Mouse (Mus musculus) midbrain, postnatal 0 days (tissue): ENCODE results near the gene Ifna16. TPM values are rescaled to one million over a fixed set of nuclear protein-coding genes. Genes with fewer than 3 reads are reported as not detected.

Source experiments
- ATAC-seq: fragments of 200-750 bp; cut with Nextera tagmentation; 2 replicates; pipeline ENCODE4 v1.8.0; 2017; ENCODE audit warnings: moderate number of reproducible peaks, mild to moderate bottlenecking, moderate TSS enrichment, moderate library complexity; ENCODE audit not compliant: low FRiP score
- DNase-seq: peaks from one replicate; pipeline ENCODE4 v3.0.0-alpha.2; 2015; ENCODE audit warnings: low spot score
- H3K27ac ChIP-seq: fragments of 300-500 bp; sonication (generic); 2 replicates; pipeline ENCODE4 v1.5.1; 2014; ENCODE audit warnings: low read depth, mild to moderate bottlenecking, low read length, mixed read lengths
- H3K27me3 ChIP-seq: fragments of 300-500 bp; sonication (generic); 2 replicates; pipeline ENCODE4 v1.6.1; 2014; ENCODE audit warnings: low read length, control low read depth, mixed read lengths; ENCODE audit not compliant: insufficient read depth
- H3K36me3 ChIP-seq: fragments of 300-500 bp; sonication (generic); 2 replicates; pipeline ENCODE4 v1.6.1; 2014; ENCODE audit warnings: low read length, control low read depth, mixed read lengths; ENCODE audit not compliant: insufficient read depth
- H3K4me1 ChIP-seq: fragments of 300-500 bp; sonication (generic); 2 replicates; pipeline ENCODE4 v1.6.1; 2014; ENCODE audit warnings: mild to moderate bottlenecking, control low read depth, antibody characterized with exemption, low read length, mixed read lengths; ENCODE audit not compliant: insufficient read depth
- H3K4me2 ChIP-seq: fragments of 300-500 bp; sonication (generic); 2 replicates; pipeline ENCODE4 v1.6.1; 2014; ENCODE audit warnings: low read depth, mild to moderate bottlenecking, low read length, mixed read lengths; ENCODE audit not compliant: poor library complexity, severe bottlenecking
- H3K4me3 ChIP-seq: fragments of 300-500 bp; sonication (generic); 2 replicates; pipeline ENCODE4 v1.5.1; 2014; ENCODE audit warnings: low read depth, mild to moderate bottlenecking, low read length, moderate library complexity
- H3K9ac ChIP-seq: fragments of 300-500 bp; sonication (generic); replicated peaks from 2 replicates; pipeline ENCODE4 v1.6.1; 2014; ENCODE audit warnings: mild to moderate bottlenecking, low read length, moderate library complexity, mixed read lengths; ENCODE audit not compliant: poor library complexity, severe bottlenecking
- H3K9me3 ChIP-seq: fragments of 300-500 bp; sonication (generic); 2 replicates; pipeline ENCODE4 v1.6.1; 2016; ENCODE audit warnings: low read length, control low read depth
- CTCF ChIP-seq: IDR thresholded peaks from 2 replicates; pipeline ENCODE4 v1.5.1; 2016; ENCODE audit warnings: antibody characterized with exemption, mild to moderate bottlenecking
- WGBS: fragments of 180-500 bp; shearing (Covaris S2); extraction: QIAGEN DNeasy Blood & Tissue Kit; methylation state at CpG from one replicate; pipeline ENCODE4 v1.1.7; 2014; 5-methylcytosine and 5-hydroxymethylcytosine counted together
- polyA plus RNA-seq: library from polyadenylated mRNA; unstranded; fragments of >200 nt; fragmentation: Nextera tagmentation; extraction: Ambion mirVana; gene quantifications from 2 replicates; pipeline ENCODE4 v1.2.1, GENCODE M21; 2015
- total RNA-seq: library from RNA; depleted of rRNA; stranded (reverse); fragments of >200 nt; gene quantifications from 2 replicates; pipeline ENCODE4 v1.2.3, GENCODE M21; 2014

Ifna16 gene
- total and polyA plus RNA-seq, 2 experiments from 2014 or later: not detected

DNA sequence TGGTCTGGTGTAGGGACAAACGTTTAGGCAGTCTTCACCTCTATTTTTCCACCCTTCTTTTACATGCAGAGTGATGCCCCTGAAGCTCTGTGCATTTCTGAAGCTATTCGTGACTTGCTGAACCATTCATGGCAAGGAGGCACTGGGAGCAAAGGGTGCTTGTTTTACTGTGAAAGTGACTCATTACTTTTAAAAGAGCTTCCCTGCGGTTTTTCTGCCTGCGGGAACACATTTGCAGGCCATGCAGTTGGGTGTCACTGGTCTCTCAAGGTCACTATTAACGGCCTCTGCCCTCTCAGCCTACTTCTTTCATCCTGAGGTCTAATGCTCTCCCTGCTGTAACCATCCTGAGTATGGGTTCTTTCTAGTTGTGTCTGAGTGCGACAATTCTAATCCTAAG, 20.4 kb upstream of the Ifna16 start:
- 71% methylated on average over 6 of the region's 6 CpGs for WGBS
- H3K27ac ChIP-seq: no peak overlapping the region
- no peaks in the 10 kb centered on the region for H3K9me3 ChIP-seq
- H3K27me3 ChIP-seq: 0 out of 2 replicates have a peak, but pooled peaks cover 3% of the 10 kb centered on the region
- H3K4me3 ChIP-seq: no peak overlapping the region
- no peak overlapping the region for H3K9ac ChIP-seq
- H3K4me2 ChIP-seq: no peak overlapping the region
- TF ChIP-seq CTCF: no peak
- no peak for DNase-seq
- H3K4me1 ChIP-seq: no peaks in the 10 kb centered on the region
- no peaks in the 10 kb centered on the region for H3K36me3 ChIP-seq
- ATAC-seq: no peak

DNA sequence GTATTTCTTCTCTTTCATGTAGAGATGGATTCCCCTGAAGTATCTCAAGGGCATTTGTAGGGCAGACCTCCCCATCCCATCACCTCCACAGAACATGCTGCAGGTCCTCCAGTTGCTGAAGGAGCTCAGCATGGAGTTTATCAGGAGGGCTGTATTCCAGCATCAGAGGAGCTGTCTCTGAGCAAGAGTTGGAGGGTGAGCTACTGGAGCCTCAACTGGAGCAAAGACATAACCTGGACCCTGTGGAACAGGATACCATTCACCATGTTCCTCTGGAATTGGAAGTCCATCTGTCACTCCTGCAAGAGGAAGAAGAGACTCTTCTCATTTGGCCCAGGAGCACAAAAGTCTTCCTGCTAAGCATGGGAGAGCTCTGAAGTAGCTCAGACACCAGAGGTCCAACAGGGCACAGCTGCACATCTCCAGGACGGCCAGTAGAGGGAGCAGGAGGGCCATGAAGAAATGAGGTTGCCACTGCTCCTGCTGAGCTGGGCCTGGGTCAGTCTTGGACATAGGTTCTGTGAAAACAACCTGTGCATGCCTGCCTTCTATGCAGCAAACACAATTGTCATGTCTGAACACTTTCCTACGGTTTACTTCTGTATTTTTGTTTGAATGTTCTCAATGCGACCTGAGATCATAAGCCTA, 19.6 kb upstream of the Ifna16 start:
- Histone ChIP-seq H3K4me3 (no peak overlapping the region), H3K9me3 (no peaks in the 10 kb centered on the region), H3K36me3 (no peaks in the 10 kb centered on the region), H3K9ac (no peak overlapping the region), H3K27me3 (0 out of 2 replicates have a peak, but pooled peaks cover 3% of the 10 kb centered on the region), H3K27ac (no peak overlapping the region), H3K4me2 (no peak overlapping the region), H3K4me1 (no peaks in the 10 kb centered on the region)
- WGBS: 23% methylated on average over 3 of the region's 3 CpGs
- ATAC-seq: 0 out of 2 replicates have a peak, but pooled peaks have one; percentile 63
- peak; percentile 97 for TF ChIP-seq CTCF
- peak; percentile 78 for DNase-seq

DNA sequence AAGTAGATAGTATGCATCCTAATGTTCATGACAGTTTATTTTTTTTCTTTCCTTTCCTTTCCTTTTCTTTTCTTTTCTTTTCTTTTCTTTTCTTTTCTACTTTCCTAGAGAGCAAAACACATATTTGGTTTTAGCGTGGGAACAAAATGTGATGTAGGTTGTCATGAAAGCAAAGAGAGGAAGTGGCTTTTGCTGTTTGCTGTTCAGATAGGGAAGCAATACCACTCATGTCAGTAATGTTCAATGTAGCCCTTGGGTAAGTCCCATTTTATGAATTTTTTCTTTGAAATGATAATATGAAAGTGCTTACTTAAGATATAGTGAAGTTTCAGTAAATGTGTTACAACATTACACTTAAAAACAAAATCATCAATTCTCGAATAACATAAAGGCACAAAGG, 16.7 kb upstream of the Ifna16 start:
- Histone ChIP-seq H3K4me1 (no peaks in the 10 kb centered on the region), H3K36me3 (no peaks in the 10 kb centered on the region), H3K27ac (no peak overlapping the region), H3K9me3 (no peaks in the 10 kb centered on the region), H3K4me2 (no peak overlapping the region), H3K9ac (no peak overlapping the region), H3K27me3 (0 out of 2 replicates have a peak, but pooled peaks cover 3% of the 10 kb centered on the region), H3K4me3 (no peak overlapping the region)
- WGBS: 85% methylated on average over 2 of the region's 2 CpGs
- no peak for DNase-seq
- TF ChIP-seq CTCF: no peak
- ATAC-seq: no peak

DNA sequence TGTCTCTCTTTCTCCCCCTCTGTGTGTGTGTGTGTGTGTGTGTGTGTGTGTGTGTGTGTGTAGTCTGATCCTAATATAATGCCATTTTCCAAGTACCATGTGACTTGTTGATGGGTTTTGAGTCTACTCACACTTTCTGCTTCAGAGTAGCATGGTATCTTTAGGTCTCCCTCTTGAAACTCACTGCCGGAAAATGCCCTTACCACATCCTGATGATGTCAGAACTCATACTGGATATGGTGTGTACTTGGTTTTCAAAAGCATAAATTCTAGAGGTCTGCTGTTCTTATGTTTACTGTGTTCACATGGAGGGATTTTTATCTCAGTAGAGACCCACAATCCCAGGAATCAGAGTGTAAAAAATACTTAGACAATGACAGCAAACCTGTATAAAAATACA, 15.8 kb upstream of the Ifna16 start:
- no peak overlapping the region for H3K9ac ChIP-seq
- no peak overlapping the region for H3K27ac ChIP-seq
- H3K36me3 ChIP-seq: no peaks in the 10 kb centered on the region
- H3K4me2 ChIP-seq: no peak overlapping the region
- no peaks in the 10 kb centered on the region for H3K4me1 ChIP-seq
- H3K4me3 ChIP-seq: no peak overlapping the region
- ATAC-seq: no peak
- 0 out of 2 replicates have a peak, but pooled peaks cover 3% of the 10 kb centered on the region for H3K27me3 ChIP-seq
- no peaks in the 10 kb centered on the region for H3K9me3 ChIP-seq
- DNase-seq: no peak
- 94% methylated on average over 1 of the region's 1 CpGs for WGBS
- no peak for TF ChIP-seq CTCF

DNA sequence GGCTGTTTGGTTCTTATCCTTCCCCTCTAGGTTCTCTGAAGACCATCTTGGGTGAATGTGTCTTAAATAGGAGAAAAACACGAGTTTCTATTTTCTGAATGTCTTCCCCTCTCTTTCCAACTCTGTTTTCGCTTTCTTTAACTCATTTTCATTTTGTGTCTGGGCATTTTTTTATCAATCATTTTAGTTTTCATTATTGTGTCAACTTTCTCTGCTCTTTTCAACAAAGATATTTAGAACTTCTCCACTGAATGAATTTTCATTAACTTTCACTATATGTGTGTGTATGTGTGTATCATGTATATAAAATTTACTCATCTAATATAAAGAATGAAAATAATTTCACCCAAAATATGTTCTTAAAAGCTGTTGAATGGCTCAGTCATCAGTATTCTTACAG, 14.5 kb upstream of the Ifna16 start, which contains the start of gene Ifnab:
Gene Ifnab, minus strand, starts transcription at position 101 of the 400 bp plus-strand sequence.
- no peak for ATAC-seq
- H3K4me1 ChIP-seq: no peaks in the 10 kb centered on the region
- no peaks in the 10 kb centered on the region for H3K36me3 ChIP-seq
- H3K4me3 ChIP-seq: no peak within 1 kb of the TSS
- no peak within 1 kb of the TSS for H3K27ac ChIP-seq
- H3K4me2 ChIP-seq: no peak within 1 kb of the TSS
- H3K9me3 ChIP-seq: no peaks in the 10 kb centered on the region
- 0 out of 2 replicates have a peak, but pooled peaks cover 3% of the 10 kb centered on the region for H3K27me3 ChIP-seq
- 73% methylated on average over 2 of the region's 2 CpGs for WGBS
- no peak within 1 kb of the TSS for H3K9ac ChIP-seq
- no peak for DNase-seq
- TF ChIP-seq CTCF: no peak

DNA sequence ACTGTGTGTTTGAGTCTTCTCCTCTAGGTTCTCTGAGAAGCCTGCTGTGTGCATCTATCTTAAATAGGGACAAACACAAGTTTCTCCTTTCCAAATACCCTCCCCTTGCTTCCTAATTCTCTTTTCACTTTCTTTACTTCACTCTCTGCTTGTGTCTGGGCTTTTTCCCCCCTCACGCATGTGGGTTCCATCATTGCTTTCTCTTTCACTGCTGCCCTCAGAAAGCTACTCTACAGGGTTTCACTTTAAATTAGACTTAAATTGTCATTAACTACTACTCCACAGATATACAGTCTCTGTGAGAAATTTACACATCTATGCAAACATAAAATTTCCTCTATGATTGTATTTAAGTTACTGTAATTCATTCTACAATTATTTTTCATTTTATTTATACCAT, 7.1 kb upstream of the Ifna16 start, which contains the start of gene Ifna2:
Gene Ifna2, minus strand, starts transcription at position 101 of the 400 bp plus-strand sequence.
- Histone ChIP-seq H3K4me1 (no peaks in the 10 kb centered on the region), H3K36me3 (no peaks in the 10 kb centered on the region), H3K27me3 (no peaks in the 10 kb centered on the region), H3K4me2 (no peak within 1 kb of the TSS), H3K9me3 (no peaks in the 10 kb centered on the region), H3K4me3 (no peak within 1 kb of the TSS), H3K27ac (no peak within 1 kb of the TSS), H3K9ac (no peak within 1 kb of the TSS)
- TF ChIP-seq CTCF: no peak
- WGBS: 100% methylated on average over 1 of the region's 1 CpGs
- DNase-seq (no peak), ATAC-seq (no peak)
